Mouse (Mus musculus) spleen, postnatal 4 days (tissue): ENCODE data around the gene Lyz1.
"Not testable (repeated sequence)": the region's sequence is repeated elsewhere in the genome, so short reads cannot be mapped to it uniquely, and the experiment has no call there.

Experiments used
- DNase-seq, 2 experiments: peaks; one replicate each; pipeline ENCODE4 v3.0.0; 2022; ENCODE audit warnings: low spot score in 2 of 2

Lyz1 gene

DNA sequence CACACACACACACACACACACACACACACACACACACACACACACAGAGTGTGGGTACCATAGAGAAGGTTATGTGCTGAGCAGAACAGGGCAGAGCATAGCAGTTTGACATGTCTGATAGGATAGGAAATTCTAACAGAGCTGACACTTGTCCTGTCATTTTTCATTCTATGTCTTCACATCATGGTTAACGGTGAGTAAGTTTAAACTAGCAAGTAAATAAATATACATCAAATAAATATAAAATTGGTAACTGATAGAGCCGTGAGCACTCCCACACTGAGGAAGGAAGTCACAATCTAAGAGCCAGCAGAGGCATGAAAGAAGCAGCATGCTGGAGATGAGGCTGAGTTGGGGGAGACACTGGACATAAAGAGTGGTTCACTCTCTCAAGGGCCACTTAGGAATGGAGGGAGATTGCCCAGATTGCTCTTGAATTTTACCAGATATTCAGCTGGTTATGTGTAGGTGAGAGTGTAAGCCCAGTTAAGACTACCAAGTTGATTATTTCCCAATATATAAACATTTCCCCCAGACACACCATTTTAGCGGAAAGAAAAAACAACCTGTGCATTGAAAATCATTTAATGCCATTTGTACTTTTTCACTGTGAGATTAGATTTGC, 5.3 kb downstream of the Lyz1 start:
- no peak for DNase-seq

DNA sequence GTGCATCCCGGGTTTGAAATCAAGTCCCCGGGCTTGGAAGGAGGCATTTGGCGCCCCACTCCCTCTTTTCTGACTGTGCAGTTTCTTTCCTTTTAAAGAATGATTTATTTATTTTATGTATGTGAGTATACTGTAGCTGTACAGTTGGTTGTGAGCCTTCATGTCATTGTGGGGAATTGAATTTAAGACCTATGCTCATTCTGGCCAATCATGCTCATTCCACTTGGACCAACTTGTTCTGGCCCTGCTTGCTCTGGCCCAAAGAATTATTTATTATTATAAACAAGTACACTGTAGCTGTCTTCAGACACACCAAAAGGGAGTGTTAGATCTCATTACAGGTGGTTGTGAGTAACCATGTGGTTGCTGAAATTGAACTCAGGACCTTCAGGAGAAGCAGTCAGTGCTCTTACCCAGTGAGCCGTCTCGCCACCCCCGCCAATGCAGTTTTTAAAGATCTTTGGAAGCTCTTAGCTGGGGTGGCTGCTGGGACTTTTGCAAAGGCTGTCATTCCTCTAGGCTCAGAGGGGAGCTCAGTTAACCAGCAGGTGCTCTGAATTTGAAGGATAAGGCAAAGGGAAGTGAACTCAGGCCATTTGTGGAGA, 6.2 kb downstream of the Lyz1 start:
- no peak for DNase-seq

GRCm38 (mm10) chr10:117285584-117285983, 7.1 kb downstream of the Lyz1 start:
- not testable (repeated sequence) for DNase-seq

DNA sequence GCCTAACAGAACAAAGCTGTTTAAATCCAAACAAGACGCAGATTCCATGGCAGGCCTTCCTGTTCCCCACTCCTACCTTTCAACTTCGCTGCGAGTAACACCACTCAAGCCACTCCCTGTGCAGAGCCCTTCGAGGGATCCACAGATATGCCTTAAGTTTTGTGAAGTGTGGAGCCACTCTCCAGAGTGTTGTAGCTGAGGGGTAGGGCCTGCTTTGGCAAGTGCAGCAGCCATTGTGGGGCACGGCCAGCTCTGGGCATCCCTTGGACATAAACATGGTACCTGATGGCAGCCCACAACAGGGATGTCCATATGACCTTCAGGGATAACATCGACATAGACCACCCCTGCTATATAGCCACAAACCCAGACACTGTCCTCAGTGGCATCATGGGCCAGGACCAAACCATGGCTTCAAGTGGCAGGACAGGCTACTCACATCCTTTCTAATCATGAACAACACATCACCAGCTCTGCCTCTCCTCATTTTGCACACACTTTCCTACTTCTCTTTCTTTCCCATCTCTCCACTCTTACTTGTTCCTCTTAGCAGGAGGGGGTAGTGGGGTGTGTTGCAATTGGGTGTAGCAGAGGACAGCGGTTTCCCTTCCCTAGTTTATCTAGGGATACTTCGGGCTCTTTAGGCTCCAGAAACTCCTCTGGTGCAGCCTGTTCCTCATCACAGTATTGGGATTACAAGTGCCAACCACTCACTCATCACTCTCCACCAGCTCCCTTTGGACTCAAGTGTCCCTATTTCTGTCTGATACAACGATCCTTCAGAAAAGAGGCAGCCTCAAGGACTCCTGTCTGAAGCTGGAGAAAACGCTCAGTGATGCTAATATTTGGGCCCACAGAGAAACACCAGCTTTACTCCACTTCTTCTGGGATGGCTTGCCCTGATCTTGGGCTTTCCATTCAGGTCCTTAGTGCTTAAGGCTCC, 7.8 kb downstream of the Lyz1 start:
- no peak for DNase-seq

DNA sequence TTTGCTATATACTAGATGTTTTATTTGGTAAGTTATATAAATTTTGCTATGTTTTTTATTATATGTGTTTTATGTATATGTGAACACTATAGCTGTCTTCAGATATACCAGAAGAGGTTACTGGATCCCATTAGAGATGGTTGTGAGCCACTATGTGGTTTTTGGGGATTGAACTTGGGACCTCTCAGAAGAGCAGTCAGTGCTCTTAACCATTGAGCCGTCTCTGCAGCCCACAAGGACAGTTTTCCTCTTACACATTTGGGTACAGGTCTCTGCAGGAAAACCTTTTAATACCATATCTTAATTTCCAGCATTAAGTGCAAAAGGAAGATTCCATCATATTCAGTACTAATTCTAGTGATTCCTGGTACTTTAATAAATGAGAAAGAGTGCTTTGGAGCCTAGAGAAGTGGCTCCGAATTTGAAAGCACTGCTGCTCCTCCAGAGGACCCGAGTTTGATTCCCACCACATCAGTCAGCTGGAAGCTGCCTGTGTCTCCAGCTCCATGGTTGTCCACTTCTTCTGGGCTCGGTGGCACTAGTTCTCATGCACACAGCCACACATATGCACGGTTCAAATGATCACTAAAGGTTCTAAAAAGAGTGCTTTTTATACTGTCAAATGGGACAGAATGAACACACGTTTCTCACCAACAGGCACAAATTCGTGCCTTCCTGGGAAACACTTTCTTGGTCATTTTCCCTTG, 8.6 kb downstream of the Lyz1 start:
- DNase-seq, result no peak

DNA sequence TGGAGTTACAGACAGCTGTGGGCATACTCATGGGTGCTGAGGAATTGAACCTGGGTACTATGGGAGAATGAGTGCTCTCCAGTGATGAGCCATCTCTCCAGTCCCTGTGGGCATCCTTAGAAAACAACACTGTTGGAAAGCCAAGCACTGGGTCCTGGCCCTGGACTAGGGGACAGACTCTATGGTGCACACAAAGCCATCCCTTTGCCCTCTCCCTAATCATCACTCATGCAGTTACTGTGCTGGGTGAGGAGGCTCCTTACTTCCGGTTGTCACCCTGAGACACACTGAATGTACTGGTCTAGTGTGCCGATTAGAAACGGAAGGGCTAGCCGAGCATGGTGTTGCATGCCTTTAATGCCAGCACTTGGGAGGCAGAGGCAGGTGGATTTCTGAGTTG, 9.5 kb downstream of the Lyz1 start:
- DNase-seq, result not testable (repeated sequence)

- DNase-seq, result no peak
Measured at GRCm38 (mm10) chr10:117282551-117282950, 10.1 kb downstream of the Lyz1 start.

- DNase-seq, result peak in 1 of 2 experiments; percentile 64
Measured at GRCm38 (mm10) chr10:117282049-117282448, 10.6 kb downstream of the Lyz1 start, which contains the start of gene Lyz2. Lyz2 (minus strand) TSS chr10:117282321.

DNA sequence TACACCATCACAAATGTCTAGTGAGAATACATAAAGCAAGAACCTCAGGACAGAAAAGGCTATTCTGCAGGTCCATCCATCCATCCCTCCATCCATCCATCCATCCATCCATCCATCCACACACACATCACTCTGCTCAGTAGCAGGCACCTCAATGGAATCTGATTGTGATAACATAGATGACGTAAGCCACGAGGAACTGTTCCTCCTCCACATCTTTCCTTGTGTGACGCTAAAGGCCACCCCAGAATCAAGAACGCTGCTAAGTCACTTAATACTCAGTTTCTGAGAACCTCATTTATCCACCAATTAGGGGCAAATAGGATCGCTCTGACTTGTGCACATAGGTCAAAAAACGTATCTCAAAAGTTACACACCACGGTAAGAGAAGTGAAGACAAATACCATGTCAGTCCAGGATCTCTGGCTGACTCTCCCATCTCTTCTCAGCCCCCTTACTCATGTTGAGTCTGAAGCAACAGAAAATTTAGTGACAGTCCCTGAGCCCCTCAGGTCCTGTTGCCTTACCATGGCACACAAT, 11.2 kb downstream of the Lyz1 start:
- DNase-seq, result no peak

GRCm38 (mm10) chr10:117280000-117280399, 12.7 kb downstream of the Lyz1 start:
- DNase-seq, result no peak

DNA sequence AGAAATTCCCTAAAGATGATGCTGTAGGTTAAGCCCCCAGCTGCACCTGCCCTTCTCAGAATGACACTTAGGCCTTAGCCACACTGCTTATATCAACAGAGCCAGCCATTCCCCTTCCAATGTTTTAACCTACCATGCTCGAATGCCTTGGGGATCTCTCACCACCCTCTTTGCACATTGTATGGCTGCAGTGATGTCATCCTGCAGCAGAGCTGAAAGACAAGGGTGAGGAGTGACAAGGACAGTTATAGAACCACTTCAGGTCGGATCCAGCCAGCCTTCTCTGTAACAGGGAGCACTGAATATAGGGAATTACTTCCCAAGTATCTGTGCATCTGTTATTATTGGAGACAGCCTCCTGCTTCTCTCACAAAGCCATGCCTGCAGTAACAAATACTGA, 14.2 kb downstream of the Lyz1 start:
- not testable (repeated sequence) for DNase-seq

DNA sequence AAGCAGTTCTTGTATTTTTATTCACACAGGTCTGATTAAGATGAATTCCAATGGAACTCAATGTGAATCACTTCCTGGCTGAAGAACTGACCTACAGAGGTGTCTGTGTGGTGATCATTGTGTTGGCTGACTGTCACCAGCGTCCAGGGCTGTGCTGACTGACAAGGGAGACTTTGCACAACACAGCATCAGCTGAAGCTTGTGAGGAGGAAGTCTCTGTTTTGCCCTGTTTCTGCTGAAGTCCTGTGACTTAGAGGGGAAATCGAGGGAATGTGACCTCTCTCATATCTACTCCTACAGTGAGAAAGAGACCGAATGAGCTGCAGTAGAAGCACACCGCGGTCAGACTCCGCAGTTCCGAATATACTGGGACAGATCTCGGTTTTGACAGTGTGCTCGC, 14.9 kb downstream of the Lyz1 start:
- not testable (repeated sequence) for DNase-seq

GRCm38 (mm10) chr10:117275681-117276369, 16.8 kb downstream of the Lyz1 start:
- no peak for DNase-seq

- not testable (repeated sequence) for DNase-seq
Measured at GRCm38 (mm10) chr10:117274645-117275044, 18.0 kb downstream of the Lyz1 start.

- no peak for DNase-seq
Measured at GRCm38 (mm10) chr10:117272023-117272422, 20.6 kb downstream of the Lyz1 start.

GRCm38 (mm10) chr10:117259870-117260269, 32.8 kb downstream of the Lyz1 start:
- no peak for DNase-seq

- no peak for DNase-seq
Measured at GRCm38 (mm10) chr10:117238603-117239002, 54.1 kb downstream of the Lyz1 start, which contains the start of gene 9530003J23Rik. 9530003J23Rik (minus strand) TSS chr10:117238703.
